Mouse (Mus musculus): Measurements from ENCODE around the gene Scyl2. TPM values are rescaled to one million over a fixed set of nuclear protein-coding genes. Genes with fewer than 3 reads are reported as not detected.
A peak's percentile ranks its signal among the peaks of the same experiment; 100 is the strongest.

Gene Scyl2
- polyA plus RNA-seq (2015; fragmentation: Nextera tagmentation; extraction: Ambion mirVana) = 6.7 and 7.0 TPM in 2 replicates

- peak; percentile 94 for DNase-seq (ENCODE audit: low spot score)
- ATAC-seq (replicated peaks; ENCODE audit: low FRiP score, low read depth) = peak; percentile 99
- Histone ChIP-seq H3K27ac (peak within 1 kb of the TSS; percentile 85), H3K4me1 (replicated peaks; ENCODE audit: insufficient read depth, low read length) (peaks cover 4% of the 10 kb centered on the region; the same call in 1 of the 2 replicates), H3K36me3 (ENCODE audit: insufficient read depth, low read length) (no peaks in the 10 kb centered on the region), H3K4me3 (replicated peaks; ENCODE audit: low read depth, low read length) (peak within 1 kb of the TSS; percentile 96), H3K4me2 (ENCODE audit: low read length) (peak within 1 kb of the TSS; percentile 89), H3K9ac (ENCODE audit: low read depth, low read length) (peak within 1 kb of the TSS; percentile 90), H3K9me3 (replicated peaks; ENCODE audit: low read length) (no peaks in the 10 kb centered on the region), H3K27me3 (ENCODE audit: insufficient read depth, low read length) (no peaks in the 10 kb centered on the region)
- 4% methylated on average over 31 of the region's 31 CpGs for WGBS
- no peak for TF ChIP-seq CTCF (IDR thresholded peaks at IDR 0.05; ENCODE audit: low read depth)
These were observed at the start of gene Scyl2 for GRCm38 (mm10) chr10:89686139-89686808. Gene Scyl2 (minus strand): TSS chr10:89686285.

- peak; percentile 98 for DNase-seq (ENCODE audit: low spot score)
- Histone ChIP-seq H3K4me3 (replicated peaks; ENCODE audit: low read depth, low read length) (peak within 1 kb of the TSS; percentile 78), H3K36me3 (ENCODE audit: insufficient read depth, low read length) (peaks cover under 1% of the 10 kb centered on the region; the same call in 1 of the 2 replicates), H3K9ac (ENCODE audit: low read depth, low read length) (peak within 1 kb of the TSS; percentile 58), H3K27me3 (ENCODE audit: insufficient read depth, low read length) (no peaks in the 10 kb centered on the region), H3K27ac (no peak within 1 kb of the TSS), H3K9me3 (replicated peaks; ENCODE audit: low read length) (no peaks in the 10 kb centered on the region), H3K4me2 (ENCODE audit: low read length) (peak within 1 kb of the TSS; percentile 80), H3K4me1 (replicated peaks; ENCODE audit: insufficient read depth, low read length) (no peaks in the 10 kb centered on the region)
- peak; percentile 98 for ATAC-seq (replicated peaks; ENCODE audit: low FRiP score, low read depth)
- no peak for TF ChIP-seq CTCF (IDR thresholded peaks at IDR 0.05; ENCODE audit: low read depth)
- under 1% methylated on average over 49 of the region's 49 CpGs for WGBS
These were observed 46.1 kb upstream of the Scyl2 start, which contains the start of gene Actr6 for GRCm38 (mm10) chr10:89732001-89732794. Gene Actr6 (minus strand): TSS chr10:89732295.

DNA sequence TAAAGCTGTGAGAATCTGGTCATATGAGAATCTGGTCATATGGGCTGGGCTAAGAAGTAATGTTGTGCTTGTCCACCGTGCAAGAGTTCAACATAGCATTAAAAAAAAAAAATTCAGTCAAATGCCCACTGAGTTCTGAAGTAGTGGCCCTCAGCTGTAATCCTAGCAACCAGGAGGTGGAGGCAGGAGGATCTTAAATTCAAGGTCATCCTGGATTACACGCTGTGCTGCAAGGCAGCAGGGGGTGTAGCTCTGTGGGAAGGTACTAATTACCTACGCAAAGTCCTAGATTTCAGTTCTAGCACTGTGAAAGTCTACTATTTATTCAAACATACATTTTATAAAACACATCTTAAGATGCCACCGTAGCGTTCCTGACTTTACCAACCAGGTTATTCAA lies 45.3 kb upstream of the Scyl2 start:
- Histone ChIP-seq H3K4me1 (replicated peaks; ENCODE audit: insufficient read depth, low read length) (no peaks in the 10 kb centered on the region), H3K4me2 (ENCODE audit: low read length) (peak overlapping the region; percentile 80), H3K36me3 (ENCODE audit: insufficient read depth, low read length) (peaks cover 5% of the 10 kb centered on the region; the same call in 1 of the 2 replicates), H3K9me3 (replicated peaks; ENCODE audit: low read length) (no peaks in the 10 kb centered on the region), H3K27me3 (ENCODE audit: insufficient read depth, low read length) (no peaks in the 10 kb centered on the region), H3K4me3 (replicated peaks; ENCODE audit: low read depth, low read length) (peak overlapping the region; percentile 78), H3K9ac (ENCODE audit: low read depth, low read length) (peak overlapping the region; percentile 58), H3K27ac (no peak overlapping the region)
- no peak for ATAC-seq (replicated peaks; ENCODE audit: low FRiP score, low read depth)
- 11% methylated on average over 5 of the region's 5 CpGs for WGBS
- TF ChIP-seq CTCF (IDR thresholded peaks at IDR 0.05; ENCODE audit: low read depth) = no peak; the same call in 1 of the 2 replicates
- DNase-seq (ENCODE audit: low spot score) = no peak

GRCm38 (mm10) chr10:89730386-89730785 lies 44.3 kb upstream of the Scyl2 start:
- DNase-seq (ENCODE audit: low spot score) (no peak), ATAC-seq (replicated peaks; ENCODE audit: low FRiP score, low read depth) (no peak)
- Histone ChIP-seq H3K27me3 (ENCODE audit: insufficient read depth, low read length) (no peaks in the 10 kb centered on the region), H3K9me3 (replicated peaks; ENCODE audit: low read length) (no peaks in the 10 kb centered on the region), H3K9ac (ENCODE audit: low read depth, low read length) (no peak overlapping the region), H3K4me1 (replicated peaks; ENCODE audit: insufficient read depth, low read length) (no peaks in the 10 kb centered on the region), H3K4me2 (ENCODE audit: low read length) (no peak overlapping the region), H3K4me3 (replicated peaks; ENCODE audit: low read depth, low read length) (no peak overlapping the region), H3K27ac (no peak overlapping the region), H3K36me3 (ENCODE audit: insufficient read depth, low read length) (peaks cover 14% of the 10 kb centered on the region; the same call in 1 of the 2 replicates)
- TF ChIP-seq CTCF (IDR thresholded peaks at IDR 0.05; ENCODE audit: low read depth) = no peak
- 84% methylated on average over 6 of the region's 6 CpGs for WGBS

DNA sequence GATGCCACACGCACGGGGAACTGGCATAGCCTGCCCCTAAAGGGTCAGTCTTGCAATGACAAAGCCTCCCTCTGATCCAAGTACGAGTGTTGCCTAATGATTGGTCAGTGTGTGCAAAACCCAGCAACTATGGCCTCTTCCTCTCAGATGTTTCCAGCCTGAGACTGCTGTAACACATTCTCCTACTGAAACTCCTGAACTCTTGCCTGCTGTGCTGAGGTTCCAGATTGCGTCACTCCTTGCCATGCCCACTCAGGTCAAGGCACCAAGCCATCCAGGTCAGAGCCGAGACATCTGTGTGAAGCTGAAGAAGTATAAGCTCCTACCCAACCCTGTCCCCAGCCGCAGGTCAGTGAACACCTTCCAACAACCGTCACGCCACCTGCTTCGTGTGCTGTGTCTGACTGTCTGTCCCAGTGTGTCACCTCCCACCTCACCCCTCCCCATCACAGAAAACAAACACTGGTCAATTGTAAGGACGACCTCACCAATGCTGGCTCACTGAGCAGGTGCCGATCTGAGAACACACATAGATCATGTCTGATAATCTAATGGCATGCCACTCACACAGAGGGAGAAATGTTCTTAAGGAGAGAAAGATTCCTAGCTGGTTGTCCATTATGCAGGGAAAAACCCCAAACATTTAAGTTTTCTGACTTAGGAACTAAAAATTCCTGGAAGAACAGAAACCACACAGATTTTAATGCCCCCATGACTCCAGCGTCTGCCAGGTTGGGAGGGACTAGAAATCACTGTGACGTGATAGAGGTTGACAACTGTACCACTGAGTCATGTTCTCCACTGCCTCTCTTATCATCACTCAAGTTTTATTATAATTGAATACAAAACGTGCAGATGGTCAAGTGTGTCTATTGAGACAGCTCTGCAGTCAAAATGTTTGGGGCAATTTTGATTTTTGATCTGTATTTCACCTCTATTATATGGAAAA lies 36.4 kb upstream of the Scyl2 start:
- H3K4me1 ChIP-seq (replicated peaks; ENCODE audit: insufficient read depth, low read length) = no peaks in the 10 kb centered on the region
- H3K27ac ChIP-seq = no peak overlapping the region
- no peak; the same call in 1 of the 2 replicates for ATAC-seq (replicated peaks; ENCODE audit: low FRiP score, low read depth)
- H3K27me3 ChIP-seq (ENCODE audit: insufficient read depth, low read length) = no peaks in the 10 kb centered on the region
- no peaks in the 10 kb centered on the region for H3K9me3 ChIP-seq (replicated peaks; ENCODE audit: low read length)
- no peak for TF ChIP-seq CTCF (IDR thresholded peaks at IDR 0.05; ENCODE audit: low read depth)
- H3K4me2 ChIP-seq (ENCODE audit: low read length) = no peak overlapping the region
- peaks cover 14% of the 10 kb centered on the region; the same call in 1 of the 2 replicates for H3K36me3 ChIP-seq (ENCODE audit: insufficient read depth, low read length)
- no peak for DNase-seq (ENCODE audit: low spot score)
- no peak overlapping the region for H3K9ac ChIP-seq (ENCODE audit: low read depth, low read length)
- 73% methylated on average over 14 of the region's 14 CpGs for WGBS
- H3K4me3 ChIP-seq (replicated peaks; ENCODE audit: low read depth, low read length) = no peak overlapping the region

Measured in kidney, postnatal 0 days (tissue).